Mouse (Mus musculus) stomach, embryonic 16.5 days (tissue): Measurements from ENCODE around the gene Khsrp. TPM values are rescaled to one million over a fixed set of nuclear protein-coding genes. Genes with fewer than 3 reads are reported as not detected.

Experiments
- polyA plus RNA-seq: library from polyadenylated mRNA; unstranded; fragments of >200 nt; fragmentation: Nextera tagmentation; extraction: Ambion mirVana; gene quantifications from 2 replicates; pipeline ENCODE4 v1.2.1, GENCODE M21; 2015

Khsrp gene
- polyA plus RNA-seq, 1 experiment from 2014 or later: 20.1 TPM

Other genes with a start within 250 kb of the Khsrp start
- 5.5 and 6.5 TPM in 2 replicates for gene Rfx2, start 200.5 kb downstream of the Khsrp start, polyA plus RNA-seq
- not detected in 2 replicates for gene Acsbg2, start 157.1 kb downstream of the Khsrp start, polyA plus RNA-seq
- 0.45 and 0.60 TPM in 2 replicates for gene 1700061G19Rik, start 156.0 kb downstream of the Khsrp start, polyA plus RNA-seq
- 22.4 and 25.5 TPM in 2 replicates for gene Mllt1, start 96.1 kb downstream of the Khsrp start, polyA plus RNA-seq
- 0.46 and 1.0 TPM in 2 replicates for gene Acer1, start 49.4 kb downstream of the Khsrp start, polyA plus RNA-seq
- gene Clpp, start 41.2 kb downstream of the Khsrp start, polyA plus RNA-seq: 129 and 130 TPM in 2 replicates
- 31.1 and 35.7 TPM in 2 replicates for gene Alkbh7, start 34.2 kb downstream of the Khsrp start, polyA plus RNA-seq
- gene Pspn, start 31.5 kb downstream of the Khsrp start, polyA plus RNA-seq: 0.56 TPM in 1 of 2 replicates, not detected in the other
- gene Gtf2f1, start 20.2 kb downstream of the Khsrp start, polyA plus RNA-seq: 58.0 and 63.2 TPM in 2 replicates
- 0.67 and 0.90 TPM in 2 replicates for gene Gm17949, start 20.1 kb downstream of the Khsrp start, polyA plus RNA-seq
- gene Slc25a41, start 10.1 kb upstream of the Khsrp start, polyA plus RNA-seq: not detected in 2 replicates
- gene Crb3, start 27.6 kb upstream of the Khsrp start, polyA plus RNA-seq: 62.6 and 65.5 TPM in 2 replicates
- gene Slc25a23, start 28.3 kb upstream of the Khsrp start, polyA plus RNA-seq: 6.5 and 7.4 TPM in 2 replicates
- gene Dennd1c, start 47.0 kb upstream of the Khsrp start, polyA plus RNA-seq: 6.3 and 6.6 TPM in 2 replicates
- 20.5 and 21.9 TPM in 2 replicates for gene Tubb4a, start 56.3 kb upstream of the Khsrp start, polyA plus RNA-seq
- 9.2 and 10.4 TPM in 2 replicates for gene Tnfsf9, start 73.8 kb upstream of the Khsrp start, polyA plus RNA-seq
- gene Cd70, start 118.3 kb upstream of the Khsrp start, polyA plus RNA-seq: 0.17 TPM in 1 of 2 replicates, not detected in the other
- 0.31 and 0.53 TPM in 2 replicates for gene Tnfsf14, start 162.7 kb upstream of the Khsrp start, polyA plus RNA-seq
- 17.0 and 19.5 TPM in 2 replicates for gene C3, start 196.6 kb upstream of the Khsrp start, polyA plus RNA-seq
- 50.0 and 52.0 TPM in 2 replicates for gene Gpr108, start 216.9 kb upstream of the Khsrp start, polyA plus RNA-seq
- gene Trip10, start 217.9 kb upstream of the Khsrp start, polyA plus RNA-seq: 45.4 and 46.9 TPM in 2 replicates
- 3.9 and 5.8 TPM in 2 replicates for gene Vav1, start 247.6 kb upstream of the Khsrp start, polyA plus RNA-seq